16 mouse cellular contexts compared by ENCODE assay signal in genomic region chr14:30344948-30345865, GRCm38 (mm10).
DNase-seq lines count a peak whose midpoint lies in the region; ATAC-seq and TF ChIP-seq lines count a peak whose summit lies in the region.
"Had no signal": no experiment of that assay in that cellular context is flagged by ENCODE, and none has a peak within 500 bp of the region (broad histone marks: within the 10 kb centered on the region; RNA-seq: fewer than 3 reads in every experiment).

No protein-coding gene starts in this region.

- no peak overlapping the region for H3K4me3 ChIP-seq in stomach, embryonic 14.5 days (ENCODE audit: low read depth, low read length)
- H3K4me3 ChIP-seq in stomach, postnatal 0 days (ENCODE audit: low read depth, low read length): no peak overlapping the region
- H3K4me3 ChIP-seq: embryonic facial prominence, embryonic 13.5 days; forebrain, embryonic 12.5 days; liver, embryonic 12.5 days; midbrain, embryonic 15.5 days; neural tube, embryonic 13.5 days had no signal

- no peaks in the 10 kb centered on the region for H3K27me3 ChIP-seq in stomach, embryonic 14.5 days (ENCODE audit: control insufficient read depth, insufficient read depth, low read length)
- no peaks in the 10 kb centered on the region for H3K27me3 ChIP-seq in stomach, postnatal 0 days (ENCODE audit: control insufficient read depth, insufficient read depth, low read length)
- H3K27me3 ChIP-seq: midbrain, embryonic 15.5 days had no signal

- no peaks in the 10 kb centered on the region for H3K9me3 ChIP-seq in stomach, embryonic 14.5 days (ENCODE audit: control insufficient read depth, low read depth, low read length)
- no peaks in the 10 kb centered on the region for H3K9me3 ChIP-seq in stomach, postnatal 0 days (ENCODE audit: control insufficient read depth, low read length)
- H3K9me3 ChIP-seq: embryonic facial prominence, embryonic 13.5 days; forebrain, embryonic 12.5 days; liver, embryonic 12.5 days; midbrain, embryonic 15.5 days; neural tube, embryonic 13.5 days had no signal

- WGBS in stomach, embryonic 14.5 days: 44% methylated on average over 8 of the region's 8 CpGs
- 45% methylated on average over 8 of the region's 8 CpGs for WGBS in stomach, postnatal 0 days

- H3K27ac ChIP-seq in stomach, embryonic 14.5 days (ENCODE audit: low read length): peak overlapping the region; percentile 68; the same call in 1 of the 2 replicates
- no peak overlapping the region for H3K27ac ChIP-seq in stomach, postnatal 0 days (replicated peaks)
- H3K27ac ChIP-seq: embryonic facial prominence, embryonic 13.5 days; forebrain, embryonic 12.5 days; hindbrain, postnatal 0 days; liver, embryonic 12.5 days; midbrain, embryonic 15.5 days; neural tube, embryonic 13.5 days had no signal

- H3K4me1 ChIP-seq in stomach, embryonic 14.5 days (ENCODE audit: control insufficient read depth, insufficient read depth, low read length): peaks cover 22% of the 10 kb centered on the region
- no peaks in the 10 kb centered on the region for H3K4me1 ChIP-seq in stomach, postnatal 0 days (replicated peaks; ENCODE audit: control insufficient read depth, insufficient read depth)
- H3K4me1 ChIP-seq: forebrain, embryonic 12.5 days; liver, embryonic 12.5 days; neural tube, embryonic 13.5 days had no signal

- no peak for TF ChIP-seq CTCF in stomach, postnatal 0 days (IDR thresholded peaks at IDR 0.05; ENCODE audit: low read depth)

- peak; percentile 54 to 61 for DNase-seq in cerebellum, postnatal 10 days
- DNase-seq in stomach, postnatal 0 days (ENCODE audit: low spot score): no peak
- peak; percentile 68 for DNase-seq in kidney, postnatal 14 days
- DNase-seq in testis, postnatal 14 days (ENCODE audit: low spot score): no peak
- DNase-seq: heart, adult 18-20 months; lung, postnatal 36 days; thymus, postnatal 14 days had no signal

- ATAC-seq in cerebellum, adult (ENCODE audit: insufficient number of reproducible peaks, low FRiP score, low TSS enrichment): no peak
- ATAC-seq in stomach, embryonic 14.5 days (ENCODE audit: insufficient number of reproducible peaks, insufficient read depth, low FRiP score, low read depth): no peak
- ATAC-seq in stomach, postnatal 0 days (ENCODE audit: low FRiP score, low TSS enrichment): no peak
- ATAC-seq in activated CD4-positive, CD25-positive, alpha-beta regulatory T cell, adult 4 months: no peak
- ATAC-seq: hindbrain, postnatal 0 days; liver, embryonic 12.5 days; midbrain, embryonic 15.5 days had no signal

- no peak overlapping the region for H3K9ac ChIP-seq in stomach, embryonic 14.5 days (replicated peaks; ENCODE audit: low read depth, low read length)
- no peak overlapping the region for H3K9ac ChIP-seq in stomach, postnatal 0 days (ENCODE audit: low read length)
- H3K9ac ChIP-seq: embryonic facial prominence, embryonic 13.5 days; forebrain, embryonic 12.5 days; liver, embryonic 12.5 days; midbrain, embryonic 15.5 days; neural tube, embryonic 13.5 days had no signal

- H3K36me3 ChIP-seq in stomach, embryonic 14.5 days (ENCODE audit: control insufficient read depth, insufficient read depth, low read length): peaks cover 6% of the 10 kb centered on the region; the same call in 1 of the 2 replicates
- H3K36me3 ChIP-seq in stomach, postnatal 0 days (ENCODE audit: control insufficient read depth, insufficient read depth, low read length): no peaks in the 10 kb centered on the region
- H3K36me3 ChIP-seq: embryonic facial prominence, embryonic 13.5 days; forebrain, embryonic 12.5 days; liver, embryonic 12.5 days; midbrain, embryonic 15.5 days had no signal

- no peak for TF ChIP-seq EP300 in stomach, postnatal 0 days (optimal IDR thresholded peaks at IDR 0.05)

- no peak overlapping the region for H3K4me2 ChIP-seq in stomach, embryonic 14.5 days (replicated peaks; ENCODE audit: low read depth, low read length)
- H3K4me2 ChIP-seq in stomach, postnatal 0 days (replicated peaks; ENCODE audit: low read depth): no peak overlapping the region
- H3K4me2 ChIP-seq: embryonic facial prominence, embryonic 13.5 days; forebrain, embryonic 12.5 days; liver, embryonic 12.5 days; midbrain, embryonic 15.5 days; neural tube, embryonic 13.5 days had no signal

Comparison
In these comparisons a context has a peak if more than half of its experiments do, and no peak if none do; other contexts are left out.
1. DNase-seq: peak in cerebellum, postnatal 10 days (2 of 2) and kidney, postnatal 14 days (single experiment); none in stomach, postnatal 0 days (single experiment) and testis, postnatal 14 days (single experiment).